Mouse (Mus musculus) erythroblast, embryonic 14.5 days (primary cell): ENCODE measurements around the gene Scn8a. TPM values are rescaled to one million over a fixed set of nuclear protein-coding genes. Genes with fewer than 3 reads are reported as not detected.

Source experiments
- H3K27me3 ChIP-seq: 2 replicates; pipeline ENCODE4 v1.6.1; 2012; ENCODE audit warnings: inconsistent platforms; ENCODE audit not compliant: control insufficient read depth
- H3K36me3 ChIP-seq: 2 replicates; pipeline ENCODE4 v1.6.1; 2012; ENCODE audit warnings: mild to moderate bottlenecking, inconsistent platforms; ENCODE audit not compliant: control insufficient read depth
- H3K4me1 ChIP-seq: 2 replicates; pipeline ENCODE4 v1.6.1; 2012; ENCODE audit warnings: inconsistent platforms; ENCODE audit not compliant: control insufficient read depth
- H3K4me3 ChIP-seq: replicated peaks from 2 replicates; pipeline ENCODE3; 2012; ENCODE audit warnings: moderate library complexity, mild to moderate bottlenecking, inconsistent platforms
- H3K9me3 ChIP-seq: 2 replicates; pipeline ENCODE4 v1.6.1; 2012; ENCODE audit warnings: low read length, inconsistent platforms, mixed read lengths; ENCODE audit not compliant: control insufficient read depth
- GATA1 ChIP-seq: IDR thresholded peaks from 2 replicates; pipeline ENCODE4 v1.6.1; 2012; ENCODE audit warnings: low read length, inconsistent platforms, mixed read lengths
- TAL1 ChIP-seq: IDR thresholded peaks from 3 replicates; pipeline ENCODE4 v1.6.1; 2012; ENCODE audit warnings: low read length, inconsistent platforms, mixed read lengths
- polyA plus RNA-seq: library from polyadenylated mRNA; stranded (reverse); fragments of >175 nt; gene quantifications from 2 replicates; pipeline ENCODE4 v1.2.3, GENCODE M21; 2012

Gene Scn8a
- polyA plus RNA-seq, 1 experiment: not detected

- no peaks in the 10 kb centered on the region for H3K4me1 ChIP-seq
These were observed 32.9 kb upstream of the Scn8a start for GRCm38 (mm10) chr15:100836729-100837128.

GRCm38 (mm10) chr15:100838607-100839207 lies 31.0 kb upstream of the Scn8a start:
- Histone ChIP-seq H3K9me3 (peaks cover 4% of the 10 kb centered on the region), H3K36me3 (no peaks in the 10 kb centered on the region), H3K27me3 (no peaks in the 10 kb centered on the region), H3K4me3 (no peak overlapping the region), H3K4me1 (no peaks in the 10 kb centered on the region)
- TF ChIP-seq TAL1 (no peak), GATA1 (no peak)

More at GRCm38 (mm10) chr15:100836729-100837128, 32.9 kb upstream of the Scn8a start:
- peaks cover 4% of the 10 kb centered on the region for H3K9me3 ChIP-seq
- TF ChIP-seq TAL1 (no peak), GATA1 (no peak)
- H3K27me3 ChIP-seq: no peaks in the 10 kb centered on the region
- no peak overlapping the region for H3K4me3 ChIP-seq
- H3K36me3 ChIP-seq: no peaks in the 10 kb centered on the region

- Histone ChIP-seq H3K4me1 (no peaks in the 10 kb centered on the region), H3K27me3 (no peaks in the 10 kb centered on the region), H3K4me3 (no peak overlapping the region), H3K36me3 (no peaks in the 10 kb centered on the region), H3K9me3 (peaks cover 12% of the 10 kb centered on the region)
- TF ChIP-seq GATA1 (no peak), TAL1 (no peak)
These were observed 25.3 kb upstream of the Scn8a start for GRCm38 (mm10) chr15:100844336-100844735.

- Histone ChIP-seq H3K4me3 (no peak overlapping the region), H3K9me3 (peaks cover 18% of the 10 kb centered on the region)
These were observed 24.4 kb upstream of the Scn8a start for GRCm38 (mm10) chr15:100845049-100845879.

GRCm38 (mm10) chr15:100847193-100847592 lies 22.5 kb upstream of the Scn8a start:
- H3K4me3 ChIP-seq: no peak overlapping the region
- H3K4me1 ChIP-seq: no peaks in the 10 kb centered on the region
- peaks cover 18% of the 10 kb centered on the region for H3K9me3 ChIP-seq
- no peak for TF ChIP-seq TAL1
- no peak for TF ChIP-seq GATA1
- H3K27me3 ChIP-seq: no peaks in the 10 kb centered on the region
- no peaks in the 10 kb centered on the region for H3K36me3 ChIP-seq

More at GRCm38 (mm10) chr15:100845049-100845879, 24.4 kb upstream of the Scn8a start:
- Histone ChIP-seq H3K36me3 (no peaks in the 10 kb centered on the region), H3K4me1 (no peaks in the 10 kb centered on the region), H3K27me3 (no peaks in the 10 kb centered on the region)
- TF ChIP-seq TAL1 (no peak), GATA1 (no peak)

- Histone ChIP-seq H3K4me1 (no peaks in the 10 kb centered on the region), H3K4me3 (no peak overlapping the region), H3K9me3 (no peaks in the 10 kb centered on the region), H3K27me3 (no peaks in the 10 kb centered on the region), H3K36me3 (no peaks in the 10 kb centered on the region)
- no peak for TF ChIP-seq GATA1
- TF ChIP-seq TAL1: no peak
These were observed 12.1 kb upstream of the Scn8a start for GRCm38 (mm10) chr15:100857586-100857985.

GRCm38 (mm10) chr15:100860856-100861255 lies 8.8 kb upstream of the Scn8a start:
- H3K36me3 ChIP-seq: no peaks in the 10 kb centered on the region
- no peaks in the 10 kb centered on the region for H3K27me3 ChIP-seq
- H3K9me3 ChIP-seq: no peaks in the 10 kb centered on the region; the same call in 1 of the 2 replicates
- no peaks in the 10 kb centered on the region for H3K4me1 ChIP-seq
- H3K4me3 ChIP-seq: no peak overlapping the region
- no peak for TF ChIP-seq TAL1
- TF ChIP-seq GATA1: no peak

GRCm38 (mm10) chr15:100865556-100865955 lies 4.1 kb upstream of the Scn8a start:
- H3K4me3 ChIP-seq: no peak overlapping the region
- no peaks in the 10 kb centered on the region for H3K36me3 ChIP-seq
- no peaks in the 10 kb centered on the region for H3K4me1 ChIP-seq
- peaks cover 3% of the 10 kb centered on the region; the same call in 1 of the 2 replicates for H3K9me3 ChIP-seq
- TF ChIP-seq TAL1 (no peak), GATA1 (no peak)
- H3K27me3 ChIP-seq: peaks cover 22% of the 10 kb centered on the region
